Mouse (Mus musculus) E14TG2a.4 (cell line): Measurements from ENCODE around the gene Tmc5.
A peak's percentile ranks its signal among the peaks of the same experiment; 100 is the strongest.

Experiments used
- H3K27me3 ChIP-seq: 2 replicates; pipeline ENCODE4 v1.6.1; 2014; ENCODE audit warnings: low read length, control low read depth; ENCODE audit not compliant: insufficient read depth
- H3K36me3 ChIP-seq: 2 replicates; pipeline ENCODE4 v1.6.1; 2014; ENCODE audit warnings: low read length, control low read depth; ENCODE audit not compliant: insufficient read depth
- H3K4me1 ChIP-seq: replicated peaks from 2 replicates; pipeline ENCODE4 v1.6.1; 2014; ENCODE audit warnings: low read depth, low read length, control low read depth
- H3K4me3 ChIP-seq: replicated peaks from 2 replicates; pipeline ENCODE4 v1.5.1; 2014; ENCODE audit warnings: mild to moderate bottlenecking, low read length
- H3K9me3 ChIP-seq: 2 replicates; pipeline ENCODE4 v1.6.1; 2014; ENCODE audit warnings: low read length, control low read depth
- CTCF ChIP-seq: conservative IDR thresholded peaks from 2 replicates; pipeline ENCODE4 v1.5.1; 2014; ENCODE audit warnings: low read length
- NANOG ChIP-seq: IDR thresholded peaks from 2 replicates; pipeline ENCODE4 v1.6.1; 2014; ENCODE audit warnings: borderline replicate concordance, low read length, mixed read lengths
- POU5F1 ChIP-seq: IDR thresholded peaks from 2 replicates; pipeline ENCODE4 v1.6.1; 2014; ENCODE audit warnings: low read length, borderline replicate concordance

The Tmc5 gene

GRCm38 (mm10) chr7:118595228-118595627 lies 1.9 kb upstream of the Tmc5 start:
- peaks cover 29% of the 10 kb centered on the region for H3K27me3 ChIP-seq
- peak overlapping the region; percentile 72 for H3K4me3 ChIP-seq
- H3K4me1 ChIP-seq: peaks cover 63% of the 10 kb centered on the region
- H3K9me3 ChIP-seq: no peaks in the 10 kb centered on the region
- TF ChIP-seq CTCF (peak; percentile 95), NANOG (no peak)
- H3K36me3 ChIP-seq: no peaks in the 10 kb centered on the region

DNA sequence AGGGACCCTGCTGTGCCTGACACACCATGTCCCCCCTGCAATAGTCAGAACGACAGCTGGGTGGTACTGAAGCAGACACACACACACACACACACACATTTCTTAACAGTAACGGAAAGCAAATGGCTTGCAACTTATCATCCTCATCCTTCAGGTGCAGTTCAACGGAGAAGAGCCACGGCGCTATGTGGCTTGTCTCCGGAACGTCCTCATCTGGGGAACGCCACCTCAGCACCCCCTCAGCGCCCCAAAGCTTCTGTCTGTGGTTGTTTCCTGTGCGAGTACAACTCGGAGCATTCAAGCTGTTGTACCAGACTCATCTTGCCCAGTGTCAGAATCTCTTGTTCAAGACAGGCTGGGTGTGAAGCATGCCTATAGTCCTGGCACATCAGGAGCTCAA lies 826 bp upstream of the Tmc5 start:
- no peak for TF ChIP-seq POU5F1
- TF ChIP-seq NANOG: no peak
- no peak for TF ChIP-seq CTCF
- H3K4me3 ChIP-seq: no peak overlapping the region
- peaks cover 34% of the 10 kb centered on the region for H3K27me3 ChIP-seq
- H3K4me1 ChIP-seq: peaks cover 63% of the 10 kb centered on the region
- H3K36me3 ChIP-seq: no peaks in the 10 kb centered on the region
- no peaks in the 10 kb centered on the region for H3K9me3 ChIP-seq

DNA sequence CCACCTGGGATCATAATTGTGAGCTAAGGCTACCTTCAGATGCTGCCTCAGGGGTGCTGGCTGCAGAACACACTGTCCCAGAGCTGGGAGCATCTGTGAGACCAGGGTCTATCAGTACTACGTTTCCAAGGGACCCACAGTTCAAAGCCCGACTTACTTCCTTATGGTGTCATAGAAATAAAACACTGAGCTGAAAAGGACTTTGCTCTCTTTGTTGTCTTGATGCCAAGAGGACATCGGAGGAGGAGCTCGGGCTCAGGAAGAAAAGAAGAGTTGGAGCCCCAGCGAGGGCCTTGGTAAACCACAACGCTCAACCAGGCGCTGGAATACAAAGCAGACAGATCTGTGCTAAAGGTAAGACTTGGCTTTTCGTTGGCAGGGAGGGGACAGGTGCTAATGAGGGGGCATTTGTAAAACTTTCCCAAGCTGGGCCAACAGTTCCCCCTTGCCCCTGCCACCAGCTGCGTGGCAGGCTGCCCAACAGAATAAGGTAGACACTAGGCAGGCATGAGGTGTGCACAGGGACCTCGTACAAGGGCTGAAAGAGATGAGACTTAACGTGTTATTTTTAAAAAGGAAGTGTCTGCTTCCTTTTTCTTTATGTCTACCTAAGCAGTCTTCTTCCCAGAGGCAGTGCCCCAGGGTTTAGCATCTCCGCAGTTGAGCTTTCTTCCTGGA lies 3.0 kb downstream of the Tmc5 start:
- peaks cover 30% of the 10 kb centered on the region for H3K4me1 ChIP-seq
- no peak for TF ChIP-seq CTCF
- no peak for TF ChIP-seq NANOG
- no peak for TF ChIP-seq POU5F1
- no peak overlapping the region for H3K4me3 ChIP-seq
- H3K9me3 ChIP-seq: no peaks in the 10 kb centered on the region
- H3K36me3 ChIP-seq: no peaks in the 10 kb centered on the region
- peaks cover 34% of the 10 kb centered on the region for H3K27me3 ChIP-seq

DNA sequence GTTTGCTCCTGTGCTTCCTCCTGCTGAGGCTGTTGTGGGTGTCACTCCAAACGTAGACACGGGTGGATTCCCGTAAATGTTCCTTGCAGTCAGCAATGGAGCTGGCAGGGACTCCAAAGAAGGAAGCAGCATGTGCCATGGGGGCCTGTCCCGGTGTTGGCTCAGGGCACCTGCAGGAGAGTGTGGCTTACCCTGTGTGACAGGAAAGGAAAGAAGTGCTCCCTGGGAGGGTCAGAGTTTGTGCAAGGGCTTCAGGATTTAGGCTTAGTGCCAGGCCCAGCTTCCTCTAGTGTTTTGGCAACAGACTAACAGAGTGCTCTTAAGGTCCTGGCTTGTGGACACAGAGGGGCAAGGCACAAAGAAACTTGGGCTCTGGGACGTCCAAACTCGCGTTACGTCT lies 7.7 kb downstream of the Tmc5 start:
- 0 out of 2 replicates have a peak, but pooled peaks cover 4% of the 10 kb centered on the region for H3K9me3 ChIP-seq
- peaks cover 12% of the 10 kb centered on the region for H3K27me3 ChIP-seq
- no peaks in the 10 kb centered on the region for H3K36me3 ChIP-seq
- TF ChIP-seq POU5F1 (no peak), CTCF (no peak), NANOG (no peak)
- H3K4me1 ChIP-seq: 0 out of 2 replicates have a peak, but pooled peaks cover 4% of the 10 kb centered on the region
- no peak overlapping the region for H3K4me3 ChIP-seq

DNA sequence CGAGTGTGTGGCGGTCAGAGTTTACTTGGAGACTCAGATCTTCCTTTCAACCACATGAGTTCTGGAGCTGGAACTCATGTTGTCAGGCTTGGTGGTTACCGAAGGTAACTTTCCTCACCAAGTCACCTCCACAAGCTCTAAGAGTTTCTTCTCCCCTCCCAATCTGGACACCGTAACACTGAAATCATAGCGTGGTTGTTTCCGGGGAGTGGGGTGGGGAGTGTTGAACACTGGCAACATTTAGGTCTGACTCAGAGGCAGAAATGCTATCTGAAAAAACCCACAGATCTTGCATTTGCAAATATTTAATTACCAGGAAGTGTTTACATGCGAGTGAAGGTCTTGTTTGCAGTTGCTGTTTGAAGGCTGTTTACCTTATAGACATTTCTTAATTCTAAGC lies 12.7 kb downstream of the Tmc5 start:
- no peaks in the 10 kb centered on the region for H3K36me3 ChIP-seq
- no peak overlapping the region for H3K4me3 ChIP-seq
- TF ChIP-seq CTCF (no peak), POU5F1 (no peak), NANOG (no peak)
- peaks cover 27% of the 10 kb centered on the region; the same call in 1 of the 2 replicates for H3K27me3 ChIP-seq
- peaks cover 32% of the 10 kb centered on the region for H3K4me1 ChIP-seq
- H3K9me3 ChIP-seq: 0 out of 2 replicates have a peak, but pooled peaks cover 4% of the 10 kb centered on the region

GRCm38 (mm10) chr7:118610721-118611120 lies 13.6 kb downstream of the Tmc5 start:
- no peak for TF ChIP-seq NANOG
- no peak for TF ChIP-seq CTCF
- H3K36me3 ChIP-seq: no peaks in the 10 kb centered on the region
- H3K9me3 ChIP-seq: 0 out of 2 replicates have a peak, but pooled peaks cover 4% of the 10 kb centered on the region
- no peak overlapping the region for H3K4me3 ChIP-seq
- peaks cover 27% of the 10 kb centered on the region; the same call in 1 of the 2 replicates for H3K27me3 ChIP-seq
- peaks cover 32% of the 10 kb centered on the region for H3K4me1 ChIP-seq

DNA sequence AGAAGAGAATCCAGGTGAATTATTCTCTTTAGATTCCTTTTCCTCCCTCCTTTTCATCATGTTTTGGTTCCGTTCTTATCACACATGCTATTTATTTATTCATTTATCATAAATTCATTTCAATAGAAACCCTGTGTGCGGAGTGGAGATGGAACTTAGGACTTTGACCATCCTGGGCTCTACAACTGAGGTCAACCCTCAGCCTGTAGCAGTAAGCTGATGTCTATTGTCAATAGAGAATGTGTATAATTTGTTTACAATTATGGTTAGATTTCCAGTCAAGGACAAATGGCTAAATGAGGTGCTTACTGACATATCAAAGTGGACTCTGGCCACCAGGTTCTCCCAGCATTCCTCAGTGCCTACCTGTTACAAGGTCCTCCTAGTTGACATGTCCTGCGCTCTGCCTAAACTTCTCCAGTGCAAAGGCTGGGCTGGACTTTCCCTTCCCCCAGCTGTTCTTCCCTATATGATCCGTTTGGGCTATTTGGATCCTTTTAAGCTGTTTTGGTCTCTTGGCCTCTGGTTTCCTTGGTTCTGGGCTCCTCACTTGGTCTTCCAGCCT lies 14.2 kb downstream of the Tmc5 start:
- H3K9me3 ChIP-seq: 0 out of 2 replicates have a peak, but pooled peaks cover 4% of the 10 kb centered on the region
- H3K36me3 ChIP-seq: no peaks in the 10 kb centered on the region
- peaks cover 27% of the 10 kb centered on the region; the same call in 1 of the 2 replicates for H3K27me3 ChIP-seq
- TF ChIP-seq POU5F1: no peak
- TF ChIP-seq CTCF: no peak
- no peak for TF ChIP-seq NANOG
- H3K4me3 ChIP-seq: 0 out of 2 replicates have a peak overlapping the region, but pooled peaks have one; percentile 26
- peaks cover 32% of the 10 kb centered on the region for H3K4me1 ChIP-seq

- Histone ChIP-seq H3K36me3 (no peaks in the 10 kb centered on the region), H3K4me1 (peaks cover 32% of the 10 kb centered on the region), H3K9me3 (no peaks in the 10 kb centered on the region), H3K4me3 (0 out of 2 replicates have a peak overlapping the region, but pooled peaks have one; percentile 26), H3K27me3 (peaks cover 27% of the 10 kb centered on the region; the same call in 1 of the 2 replicates)
- TF ChIP-seq NANOG (no peak), POU5F1 (no peak), CTCF (no peak)
Observed at GRCm38 (mm10) chr7:118611933-118612332, 14.8 kb downstream of the Tmc5 start.

DNA sequence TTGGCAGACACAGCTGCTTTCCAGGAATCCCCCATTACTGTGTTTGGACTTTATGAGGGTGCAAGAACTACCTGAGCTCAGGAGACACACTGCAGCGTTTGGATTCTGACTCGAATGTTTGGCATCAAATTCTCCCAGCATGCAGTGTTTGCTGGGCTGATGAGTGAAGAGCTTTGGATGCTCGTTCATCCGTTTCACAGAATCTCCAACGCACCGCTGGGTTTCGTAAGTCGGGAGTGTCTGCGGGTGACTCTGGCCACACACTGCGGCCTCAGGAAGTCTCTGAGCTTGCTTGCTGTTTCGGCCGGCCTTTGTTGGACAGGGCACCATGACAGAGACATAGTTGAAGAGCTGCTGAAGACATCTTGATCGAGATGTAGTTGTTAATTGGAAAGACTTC lies 17.0 kb downstream of the Tmc5 start:
- H3K9me3 ChIP-seq: no peaks in the 10 kb centered on the region
- peaks cover 24% of the 10 kb centered on the region; the same call in 1 of the 2 replicates for H3K27me3 ChIP-seq
- peaks cover 28% of the 10 kb centered on the region for H3K4me1 ChIP-seq
- TF ChIP-seq POU5F1 (no peak), NANOG (no peak), CTCF (no peak)
- H3K4me3 ChIP-seq: no peak overlapping the region
- H3K36me3 ChIP-seq: no peaks in the 10 kb centered on the region
